Mouse (Mus musculus) ovary, postnatal 36 days (tissue): ENCODE results near the gene Cbx1.
A peak's percentile ranks its signal among the peaks of the same experiment; 100 is the strongest.

Source experiments
- DNase-seq: peaks from one replicate; pipeline ENCODE4 v3.0.0; 2022; ENCODE audit warnings: low spot score, mixed read lengths

Cbx1 gene

DNA sequence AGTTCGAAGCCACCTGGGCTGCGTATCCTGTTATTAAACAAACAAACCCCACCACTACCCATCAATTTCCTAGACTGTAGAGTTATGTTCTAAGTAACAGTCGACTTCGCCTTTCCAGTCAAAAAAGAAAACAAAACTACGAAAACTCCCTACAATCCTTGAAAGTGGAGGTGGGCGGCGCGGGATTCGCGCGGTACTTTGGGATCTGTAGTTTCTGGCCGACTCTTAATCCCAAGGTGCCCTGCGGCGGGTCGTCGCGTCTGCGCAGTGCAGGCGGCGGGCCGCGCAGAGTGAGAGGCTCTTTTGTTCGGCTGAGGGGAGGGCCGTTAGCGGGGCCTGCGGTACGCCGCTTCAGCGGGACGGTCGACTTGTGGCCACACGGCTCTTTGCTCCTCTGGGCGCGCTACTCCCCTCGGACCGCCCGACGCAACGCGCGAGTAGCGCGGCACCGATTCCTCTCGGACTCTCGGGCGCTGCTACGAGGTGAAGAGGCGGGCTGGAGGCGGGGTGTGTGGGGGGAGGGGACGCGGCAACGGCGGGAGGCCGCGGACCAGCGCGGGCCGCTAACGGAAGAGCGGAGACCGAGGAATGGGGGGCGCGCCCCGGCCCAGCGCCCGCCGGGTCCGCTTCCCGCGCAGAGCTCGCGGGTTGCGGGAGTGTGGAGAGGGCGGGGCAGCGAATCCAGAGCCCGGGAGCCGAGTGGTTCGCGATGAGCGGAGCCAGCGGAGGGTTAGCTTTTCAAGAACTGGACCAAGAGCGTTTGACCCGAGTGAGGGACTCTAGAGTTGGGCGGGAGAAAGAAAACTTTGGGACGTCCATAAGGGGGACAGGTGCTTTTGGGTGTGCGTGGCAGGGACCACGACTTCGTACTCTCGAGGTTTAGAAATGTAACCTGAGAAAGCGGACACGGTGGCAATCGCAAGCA, at the start of gene Cbx1:
Gene Cbx1 (plus strand): TSS at position 257 of the 925 bp plus-strand sequence.
- peak; percentile 91 for DNase-seq

DNA sequence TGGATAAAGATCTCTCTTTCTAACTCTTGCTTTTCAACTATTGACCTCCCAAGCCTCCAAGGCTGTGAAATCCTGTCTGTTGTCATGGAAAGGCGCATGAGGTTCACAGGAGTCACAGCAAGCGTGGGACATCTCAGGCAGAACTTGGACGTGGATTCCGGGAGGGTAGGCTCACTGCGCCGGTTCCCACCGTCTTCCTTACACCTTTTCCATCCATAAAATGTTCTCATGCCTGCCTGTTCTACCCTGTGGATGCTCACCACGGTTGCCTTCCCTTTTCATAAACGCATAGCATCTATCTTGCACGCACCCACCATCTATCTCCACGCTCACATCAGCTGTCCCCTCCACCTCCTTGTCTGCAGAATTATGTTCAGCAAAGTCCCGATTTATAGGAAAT, 48.1 kb upstream of the Cbx1 start:
- DNase-seq = no peak

DNA sequence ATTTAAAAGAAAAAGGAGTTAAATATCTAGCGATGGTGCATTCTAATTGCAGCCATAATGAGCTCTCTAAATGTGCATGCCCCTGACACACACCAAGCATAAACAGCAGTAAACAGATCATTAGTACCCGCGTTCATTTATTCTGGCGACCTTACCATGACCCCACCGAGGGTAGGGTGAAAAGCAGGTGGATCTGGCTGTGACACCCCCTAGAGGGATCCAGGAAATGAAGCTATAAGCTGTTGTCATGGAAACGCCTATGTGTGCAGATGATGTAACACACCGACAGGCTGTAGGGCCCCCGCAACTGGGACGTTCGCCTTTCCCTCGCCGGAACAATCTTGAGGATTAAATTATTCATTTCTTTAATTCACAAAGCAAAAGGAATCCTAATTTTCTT, 46.9 kb upstream of the Cbx1 start:
- DNase-seq = no peak

GRCm38 (mm10) chr11:96743000-96743399, 45.9 kb upstream of the Cbx1 start:
- no peak for DNase-seq

DNA sequence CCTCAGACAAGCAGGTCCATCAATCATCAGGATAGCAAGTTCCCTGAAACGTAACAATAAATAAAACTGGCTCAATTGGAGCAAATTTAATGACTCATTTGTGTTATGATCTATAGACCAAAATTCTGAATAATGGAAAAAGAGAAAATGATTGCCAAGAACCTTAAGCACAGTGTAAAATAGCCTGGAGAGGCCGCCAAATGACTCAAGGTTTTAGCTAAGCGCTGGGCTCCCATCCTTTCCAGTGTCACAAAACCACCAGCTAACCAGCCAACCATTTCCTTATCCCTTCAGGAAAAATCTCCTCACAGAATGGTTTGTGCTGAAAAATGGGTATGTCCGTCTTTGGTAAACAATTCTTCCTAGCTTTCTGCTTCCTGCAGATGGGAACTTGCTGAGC, 45.0 kb upstream of the Cbx1 start:
- DNase-seq = no peak

DNA sequence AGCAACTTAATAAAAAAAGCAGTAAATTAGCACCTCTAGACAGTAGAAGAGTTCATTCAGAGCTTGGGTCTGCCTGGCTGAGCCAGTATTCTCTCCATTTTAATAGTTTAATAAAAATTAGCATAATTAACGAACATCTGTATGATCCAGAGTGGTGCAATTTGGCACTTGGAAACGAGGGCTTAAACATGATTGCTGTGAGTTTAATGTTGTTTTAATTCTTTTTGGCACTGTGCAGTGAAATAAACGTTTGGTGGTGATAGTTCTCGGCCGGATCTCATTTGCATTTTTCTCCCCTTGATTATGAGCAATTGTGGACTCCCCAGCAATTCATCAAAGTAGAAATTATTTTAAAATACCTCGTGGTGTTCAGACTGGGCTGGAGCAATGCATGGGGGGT, 42.3 kb upstream of the Cbx1 start:
- DNase-seq = no peak

GRCm38 (mm10) chr11:96747555-96747954, 41.4 kb upstream of the Cbx1 start:
- no peak for DNase-seq

GRCm38 (mm10) chr11:96755298-96755697, 33.6 kb upstream of the Cbx1 start:
- DNase-seq = no peak

DNA sequence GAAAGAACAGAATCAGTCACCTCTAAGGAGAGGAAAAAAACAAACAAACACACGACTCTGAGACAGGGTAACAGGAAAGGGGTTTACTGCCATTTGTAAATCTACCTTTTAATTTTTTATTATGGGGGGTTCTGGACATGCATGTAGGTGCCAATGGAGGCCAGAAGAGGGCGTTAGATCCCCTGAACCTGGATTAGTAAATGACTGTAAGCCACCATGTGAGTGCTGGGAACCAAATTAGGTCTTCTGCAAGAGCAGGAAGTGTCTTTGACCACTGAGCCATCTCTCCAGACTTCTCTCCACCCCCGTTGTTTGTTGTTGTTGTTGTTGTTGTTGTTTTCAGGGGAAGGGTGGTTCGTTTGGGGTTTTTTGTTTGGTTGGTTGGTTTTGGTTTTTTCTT, 31.5 kb upstream of the Cbx1 start:
- no peak for DNase-seq

- DNase-seq = no peak
Observed at GRCm38 (mm10) chr11:96758402-96758801, 30.5 kb upstream of the Cbx1 start.

DNA sequence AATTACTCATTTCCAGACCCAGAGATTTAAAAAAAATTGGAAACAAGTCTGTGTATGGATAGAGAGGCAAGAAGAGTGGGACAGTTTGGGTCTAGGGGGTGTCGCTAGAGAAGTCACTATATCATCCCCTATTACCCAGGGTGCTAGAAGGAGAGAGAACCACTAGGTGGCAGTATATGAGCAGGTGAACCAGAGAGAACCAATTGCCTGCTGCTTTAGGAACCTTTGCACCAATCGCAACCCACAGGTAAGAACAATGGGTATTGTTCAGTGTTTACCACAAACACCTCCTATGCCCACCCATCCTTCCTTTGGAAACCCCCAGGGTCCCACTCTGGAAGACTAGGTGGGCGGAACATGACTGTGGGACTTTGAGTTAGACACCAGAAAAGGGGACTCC, 28.9 kb upstream of the Cbx1 start:
- DNase-seq = no peak

DNA sequence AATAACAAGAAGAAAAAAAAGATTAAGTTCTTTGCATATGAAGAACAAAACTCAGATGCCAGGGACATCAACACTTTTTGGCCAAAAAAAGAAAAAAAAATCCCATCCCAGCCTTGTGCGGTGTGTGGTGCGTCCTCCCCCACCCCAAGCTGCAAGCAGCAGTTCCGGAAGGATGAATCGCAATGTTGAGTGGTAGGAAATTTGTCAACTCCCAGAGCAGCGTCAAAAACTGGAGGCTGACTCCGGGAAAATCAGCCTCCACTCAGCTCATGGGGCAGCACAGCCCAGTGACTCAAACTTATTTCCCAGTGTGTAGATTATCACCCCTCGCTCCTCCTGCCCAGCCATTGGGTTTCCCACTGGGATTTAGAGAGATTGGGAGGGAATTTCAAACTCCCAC, 26.9 kb upstream of the Cbx1 start:
- DNase-seq = no peak

DNA sequence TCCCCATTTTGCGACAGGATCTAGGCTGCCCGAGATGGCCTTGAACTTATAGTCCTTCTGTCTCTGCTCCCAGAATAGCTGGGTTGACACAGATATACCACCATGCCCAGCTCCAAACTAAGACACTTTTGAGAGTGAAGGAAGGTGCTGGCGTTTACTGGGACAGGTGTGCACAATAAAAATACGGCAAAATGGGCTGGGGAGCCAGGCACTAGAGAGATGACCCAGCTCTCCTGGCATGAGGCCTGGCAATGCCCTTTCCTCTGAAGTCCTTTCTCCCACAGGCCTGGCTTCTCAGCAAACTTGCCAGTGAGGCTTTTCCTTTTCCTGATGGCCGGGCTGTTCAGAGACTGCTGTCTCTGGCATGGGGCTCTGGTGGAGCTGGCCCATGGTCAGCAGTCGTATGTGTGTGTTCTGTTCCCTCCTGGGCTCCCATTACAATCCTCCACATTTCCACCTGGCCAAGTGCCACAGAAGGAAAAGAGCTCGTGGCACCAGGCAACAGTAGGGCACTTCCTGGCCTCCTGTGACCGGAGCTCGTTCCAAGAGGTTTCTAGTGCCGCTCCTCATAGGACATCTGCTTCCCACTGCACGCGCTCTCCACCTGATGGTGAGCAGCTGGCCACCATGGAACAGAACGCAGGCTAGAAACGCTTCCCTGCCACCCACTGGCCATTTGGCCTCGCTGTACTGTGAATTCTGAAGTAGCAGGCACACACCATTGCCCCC, 26.0 kb upstream of the Cbx1 start:
- DNase-seq = no peak

- DNase-seq = no peak
Observed at GRCm38 (mm10) chr11:96764511-96765350, 24.2 kb upstream of the Cbx1 start.

DNA sequence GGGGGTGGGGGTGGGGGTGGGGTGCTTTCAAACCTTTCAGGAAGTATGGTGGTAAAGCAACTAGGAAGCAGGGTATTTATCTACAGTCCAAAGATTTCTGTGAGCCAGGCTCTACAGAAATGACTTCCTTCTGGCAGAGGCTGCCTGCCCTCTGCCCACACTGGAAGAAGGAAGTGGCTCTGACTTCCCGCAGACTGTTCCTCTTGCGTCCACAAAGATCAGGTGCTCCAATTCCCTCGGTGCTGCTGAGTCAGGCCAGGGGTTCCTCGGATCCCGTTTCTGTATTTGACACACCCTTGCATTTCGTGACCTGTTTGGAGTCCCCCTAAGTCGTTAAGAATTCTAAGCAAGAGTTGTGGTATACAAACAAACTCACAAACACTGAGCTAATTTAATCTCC, 23.3 kb upstream of the Cbx1 start:
- no peak for DNase-seq

DNA sequence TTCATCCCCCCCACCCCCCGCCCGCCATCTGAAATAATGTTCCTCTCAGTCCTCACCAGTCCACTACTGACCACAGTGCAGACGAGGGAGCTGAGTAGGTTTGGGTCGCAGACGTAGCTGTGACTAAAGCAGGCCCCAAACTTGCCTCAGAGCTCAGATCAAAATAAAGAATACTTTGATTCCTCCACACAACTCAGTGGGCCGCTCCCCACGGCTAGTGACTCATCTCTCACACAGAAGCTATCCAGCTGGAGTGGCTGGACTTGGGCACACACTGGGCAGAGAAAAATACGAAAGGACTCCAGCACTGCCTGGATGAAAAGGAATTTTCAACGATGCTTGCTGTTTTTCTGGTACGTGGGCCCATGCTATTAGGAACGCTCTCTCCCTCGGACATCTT, 22.4 kb upstream of the Cbx1 start:
- DNase-seq = no peak

DNA sequence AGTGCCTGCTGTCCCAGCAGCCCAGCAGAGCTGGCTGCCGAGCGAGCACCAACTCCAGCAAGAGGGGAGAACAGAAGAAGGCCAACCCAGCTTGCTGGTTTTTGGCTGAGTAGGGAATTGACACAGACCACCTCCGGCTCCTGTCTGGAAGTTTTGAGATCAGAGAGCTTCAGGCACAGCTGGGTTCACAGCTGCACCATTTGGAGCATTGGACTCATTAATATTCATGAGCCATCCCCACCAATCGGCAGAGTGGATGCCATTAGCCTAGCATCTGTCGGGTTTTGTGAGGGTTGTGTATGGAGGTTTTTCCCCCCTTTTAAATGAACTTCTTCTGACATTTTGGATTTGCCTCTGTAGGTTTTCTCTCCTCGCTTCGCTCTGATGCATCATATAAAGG, 21.8 kb upstream of the Cbx1 start:
- no peak for DNase-seq

DNA sequence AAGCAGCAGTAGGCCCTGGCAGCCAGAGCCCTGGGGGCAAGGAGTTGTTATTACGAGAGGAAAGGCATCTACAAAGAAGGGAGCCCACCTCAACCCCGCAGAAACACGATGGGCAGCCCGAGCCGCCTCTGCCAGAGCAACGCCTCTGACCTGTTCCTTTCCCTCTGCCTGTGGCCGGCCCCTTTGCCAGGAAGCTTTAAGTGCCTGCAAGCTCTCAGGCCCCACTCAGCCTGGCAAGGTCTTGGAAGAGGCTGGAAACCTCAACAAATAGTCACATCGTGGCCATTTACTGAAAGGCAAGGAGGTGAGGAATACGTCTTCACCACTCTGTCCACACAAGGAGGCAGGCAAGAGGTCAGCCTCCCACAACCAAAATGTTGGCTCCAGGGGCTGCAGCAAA, 20.7 kb upstream of the Cbx1 start:
- DNase-seq = no peak

DNA sequence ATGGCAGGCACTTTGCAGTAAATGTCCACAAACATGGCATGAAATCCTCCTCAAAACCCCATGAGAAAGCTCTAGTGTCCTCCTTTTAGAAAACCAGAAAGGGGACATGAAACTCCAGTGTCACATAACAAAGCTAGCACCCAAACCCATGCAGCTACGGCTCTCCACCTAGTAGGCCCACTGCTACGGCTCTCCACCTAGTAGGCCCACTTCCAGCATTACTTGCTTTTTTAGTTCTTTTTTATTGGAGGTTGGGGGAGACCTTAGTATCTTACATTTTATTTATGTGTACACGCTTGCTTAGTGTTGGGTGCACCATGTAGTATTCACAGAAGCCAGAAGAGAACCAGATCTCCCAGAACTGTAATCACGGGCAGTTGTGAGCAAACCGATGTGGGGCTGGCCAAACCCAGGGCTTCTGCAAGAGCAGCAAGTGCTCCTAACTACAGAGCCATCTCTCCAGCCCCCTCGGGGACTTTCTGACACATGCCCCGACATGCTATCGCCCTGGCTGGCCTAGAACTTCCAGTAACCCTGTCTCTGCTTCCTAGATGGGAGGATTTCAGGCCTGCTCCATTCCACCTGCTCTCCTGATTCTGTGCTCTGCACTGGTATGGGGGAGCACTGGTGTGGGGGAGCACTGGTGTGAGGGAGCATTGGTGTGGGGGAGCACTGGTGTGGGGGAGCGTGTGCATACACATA, 17.5 kb upstream of the Cbx1 start:
- no peak for DNase-seq

DNA sequence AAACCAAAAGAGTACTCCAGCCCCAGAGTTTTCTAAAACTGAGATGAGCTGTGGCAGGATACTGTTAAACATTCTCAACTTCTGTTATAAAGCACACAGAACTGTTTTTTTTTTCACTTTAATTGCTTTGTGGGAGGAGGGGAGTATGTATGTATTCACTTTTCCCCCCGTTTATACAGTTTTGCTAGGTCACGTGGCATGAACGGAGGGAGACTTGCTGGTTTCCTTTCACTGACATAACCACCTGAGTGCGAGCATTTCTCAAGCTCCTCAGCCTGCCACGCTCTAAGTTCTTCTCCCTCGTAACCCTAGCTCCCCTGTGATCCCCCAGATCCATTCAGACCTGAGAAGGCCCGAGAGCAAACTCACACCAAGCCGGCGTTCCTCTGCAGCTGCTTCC, 16.5 kb upstream of the Cbx1 start:
- no peak for DNase-seq

- DNase-seq = no peak
Observed at GRCm38 (mm10) chr11:96774536-96774935, 14.4 kb upstream of the Cbx1 start.

DNA sequence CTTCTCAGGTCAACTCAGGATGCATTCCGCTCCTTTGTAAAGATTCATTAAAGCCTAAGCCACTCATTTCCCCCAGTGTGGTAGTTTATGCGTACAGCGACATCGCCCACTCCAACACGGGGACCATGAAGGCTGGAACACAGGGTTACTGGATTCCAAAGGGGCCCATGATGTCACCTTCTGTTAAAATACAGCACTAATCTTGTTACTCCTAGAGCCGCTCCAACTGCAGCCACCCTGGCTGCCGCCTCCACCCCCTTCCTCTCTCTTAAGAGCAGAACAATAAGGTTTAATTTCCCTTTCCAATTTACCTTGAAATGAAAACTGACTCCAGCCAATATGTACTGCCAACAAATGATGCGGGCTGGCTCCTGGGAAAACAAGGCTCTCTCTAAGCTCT, 13.9 kb upstream of the Cbx1 start:
- no peak for DNase-seq
